Mouse (Mus musculus): ENCODE results near the gene Mterf1b. TPM values are rescaled to one million over a fixed set of nuclear protein-coding genes. Genes with fewer than 3 reads are reported as not detected.
"Not testable (repeated sequence)": the region's sequence is repeated elsewhere in the genome, so short reads cannot be mapped to it uniquely, and the experiment has no call there.

Mterf1b gene
- total and polyA plus RNA-seq, 2 experiments from 2014 or later = 0.84 to 1.3 TPM

DNA sequence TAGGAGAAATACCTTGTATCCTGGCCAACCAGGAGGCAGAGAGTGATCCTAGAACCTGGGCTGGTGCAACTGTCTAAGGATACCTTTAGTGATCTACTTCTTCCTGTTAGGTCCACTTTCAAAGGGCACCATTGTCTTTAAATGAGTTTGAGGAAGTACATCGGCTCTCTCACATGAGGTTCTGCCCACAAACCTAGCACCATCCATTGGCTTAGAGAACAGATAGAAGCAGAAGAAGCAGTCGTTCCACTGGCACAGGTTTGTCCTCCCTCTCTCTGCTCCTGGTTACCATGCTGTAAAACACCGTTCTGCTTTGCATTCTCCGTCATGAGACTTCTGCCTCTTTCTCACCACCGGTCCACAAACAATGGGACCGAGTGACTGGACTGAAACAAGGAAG is 12.8 kb upstream of the Mterf1b start:
- H3K27me3 ChIP-seq (ENCODE audit: insufficient read depth, low read length) = no peaks in the 10 kb centered on the region
- H3K9ac ChIP-seq (replicated peaks; ENCODE audit: low read length) = no peak overlapping the region
- no peak overlapping the region for H3K4me3 ChIP-seq (ENCODE audit: low read length)
- H3K36me3 ChIP-seq (ENCODE audit: insufficient read depth, low read length) = no peaks in the 10 kb centered on the region
- no peak for TF ChIP-seq CTCF (IDR thresholded peaks at IDR 0.05; ENCODE audit: low read depth)
- ATAC-seq (no peak), DNase-seq (ENCODE audit: low spot score) (no peak)
- H3K9me3 ChIP-seq (ENCODE audit: low read length) = no peaks in the 10 kb centered on the region
- whole genome bisulfite sequencing = 90% methylated on average over 6 of the region's 6 CpGs
- H3K4me1 ChIP-seq (ENCODE audit: insufficient read depth, low read length) = no peaks in the 10 kb centered on the region
- no peak overlapping the region for H3K27ac ChIP-seq
- H3K4me2 ChIP-seq (ENCODE audit: low read depth, low read length) = no peak overlapping the region

- no peak for TF ChIP-seq CTCF (IDR thresholded peaks at IDR 0.05; ENCODE audit: low read depth)
- H3K4me1 ChIP-seq (ENCODE audit: insufficient read depth, low read length) = no peaks in the 10 kb centered on the region
- H3K27ac ChIP-seq = no peak overlapping the region
- H3K9me3 ChIP-seq (ENCODE audit: low read length) = no peaks in the 10 kb centered on the region
- no peak overlapping the region for H3K9ac ChIP-seq (replicated peaks; ENCODE audit: low read length)
- 74% methylated on average over 4 of the region's 4 CpGs for WGBS
- no peak overlapping the region for H3K4me2 ChIP-seq (ENCODE audit: low read depth, low read length)
- DNase-seq (ENCODE audit: low spot score) (no peak), ATAC-seq (no peak)
- H3K27me3 ChIP-seq (ENCODE audit: insufficient read depth, low read length) = no peaks in the 10 kb centered on the region
- H3K4me3 ChIP-seq (ENCODE audit: low read length) = no peak overlapping the region
- no peaks in the 10 kb centered on the region for H3K36me3 ChIP-seq (ENCODE audit: insufficient read depth, low read length)
Measured at GRCm38 (mm10) chr5:4186815-4187214, 5.4 kb upstream of the Mterf1b start.

DNA sequence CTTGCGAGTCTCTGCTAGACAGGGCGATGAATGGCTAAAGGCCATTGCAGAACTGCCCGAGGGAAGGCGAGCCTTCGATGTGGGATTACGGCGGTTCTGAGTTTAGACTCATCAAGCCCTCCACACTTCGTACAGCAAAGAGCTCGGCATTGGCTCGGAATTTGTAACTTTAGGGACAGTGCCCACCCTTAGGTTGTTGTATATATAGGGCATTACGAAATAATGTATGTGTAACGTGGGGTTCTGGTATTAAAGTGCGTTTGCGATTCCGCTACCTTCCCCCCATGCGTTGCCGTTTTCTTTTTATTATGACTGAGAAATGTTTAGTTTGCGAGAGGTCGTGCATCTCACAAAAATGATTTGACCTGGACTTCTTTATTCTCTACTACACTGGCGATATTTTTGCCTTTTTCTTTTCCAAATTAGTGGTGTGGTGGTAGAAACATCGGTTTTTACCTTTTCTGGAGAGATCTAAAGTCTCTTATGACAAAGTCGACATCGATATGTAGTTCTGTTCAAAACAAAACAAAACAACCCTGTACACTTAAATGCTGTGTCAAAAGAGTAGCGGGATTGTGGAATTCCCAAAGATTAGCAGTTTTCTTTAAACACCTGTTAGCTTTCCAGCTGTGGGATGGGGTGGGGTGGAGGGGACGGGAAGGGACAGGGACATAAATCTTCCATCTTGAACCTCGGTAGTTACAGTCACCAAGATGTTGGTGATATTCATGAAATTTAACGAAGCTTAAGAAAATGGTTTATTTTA is 497 bp downstream of the Mterf1b start:
- ATAC-seq; H3K9me3 ChIP-seq (ENCODE audit: low read length); H3K4me1 ChIP-seq (ENCODE audit: insufficient read depth, low read length); H3K36me3 ChIP-seq (ENCODE audit: insufficient read depth, low read length); H3K27ac ChIP-seq; DNase-seq (ENCODE audit: low spot score); H3K27me3 ChIP-seq (ENCODE audit: insufficient read depth, low read length): not testable (repeated sequence)
- 8% methylated on average over 12 of the region's 27 CpGs for WGBS
- Histone ChIP-seq H3K9ac (replicated peaks; ENCODE audit: low read length) (peak overlapping the region; percentile 35; the same call in 1 of the 2 replicates), H3K4me3 (ENCODE audit: low read length) (peak overlapping the region; percentile 40), H3K4me2 (ENCODE audit: low read depth, low read length) (peak overlapping the region; percentile 80)

DNA sequence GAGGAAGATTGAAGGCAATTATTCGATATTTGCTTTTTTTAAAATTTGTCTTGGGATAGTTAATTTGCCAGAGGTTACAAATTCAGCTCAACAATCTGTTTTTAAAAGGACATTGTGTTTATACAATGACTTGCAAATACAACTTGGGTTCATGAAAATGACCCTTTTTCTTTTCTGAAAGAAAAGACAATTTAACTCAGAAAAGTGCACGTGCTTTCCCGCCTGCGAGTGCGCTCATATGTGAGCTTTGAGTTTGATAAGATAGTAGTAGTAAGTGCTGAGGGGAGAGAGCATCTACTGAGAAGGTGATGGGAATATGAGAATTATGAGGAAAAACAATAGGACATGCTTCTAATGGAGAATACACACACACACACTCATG is 1.1 kb downstream of the Mterf1b start:
- peak overlapping the region; percentile 40; the same call in 1 of the 2 replicates for H3K4me3 ChIP-seq (ENCODE audit: low read length)
- H3K27ac ChIP-seq = no peak overlapping the region
- H3K4me2 ChIP-seq (ENCODE audit: low read depth, low read length) = peak overlapping the region; percentile 80
- H3K9me3 ChIP-seq (ENCODE audit: low read length) = no peaks in the 10 kb centered on the region
- 0 out of 2 replicates have a peak, but pooled peaks cover 6% of the 10 kb centered on the region for H3K4me1 ChIP-seq (ENCODE audit: insufficient read depth, low read length)
- no peaks in the 10 kb centered on the region for H3K27me3 ChIP-seq (ENCODE audit: insufficient read depth, low read length)
- H3K9ac ChIP-seq (replicated peaks; ENCODE audit: low read length) = no peak overlapping the region
- TF ChIP-seq CTCF (IDR thresholded peaks at IDR 0.05; ENCODE audit: low read depth) = no peak
- H3K36me3 ChIP-seq (ENCODE audit: insufficient read depth, low read length) = no peaks in the 10 kb centered on the region
- no peak for DNase-seq (ENCODE audit: low spot score)
- 81% methylated on average over 5 of the region's 5 CpGs for WGBS
- no peak for ATAC-seq

DNA sequence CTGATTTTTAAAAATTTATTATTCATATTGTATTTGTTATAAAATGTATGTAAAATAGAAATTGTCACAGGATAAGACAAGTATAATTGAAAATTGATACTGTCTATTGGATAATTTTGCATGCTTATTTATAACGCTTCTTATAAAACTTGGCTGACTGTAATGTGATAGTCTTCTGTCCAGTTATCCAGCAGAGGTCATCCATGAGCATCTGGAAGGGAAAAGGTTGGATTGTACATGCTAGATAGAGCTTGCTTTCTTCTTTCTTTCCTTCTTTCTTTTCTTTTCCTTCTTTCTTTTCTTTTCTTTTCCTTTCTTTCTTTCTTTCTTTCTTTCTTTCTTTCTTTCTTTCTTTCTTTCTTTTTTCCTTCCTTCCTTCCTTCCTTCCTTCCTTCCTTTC is 2.0 kb downstream of the Mterf1b start:
- Histone ChIP-seq H3K9ac (replicated peaks; ENCODE audit: low read length) (no peak overlapping the region), H3K36me3 (ENCODE audit: insufficient read depth, low read length) (no peaks in the 10 kb centered on the region), H3K4me3 (ENCODE audit: low read length) (no peak overlapping the region), H3K9me3 (ENCODE audit: low read length) (no peaks in the 10 kb centered on the region), H3K27ac (no peak overlapping the region), H3K4me2 (ENCODE audit: low read depth, low read length) (no peak overlapping the region), H3K27me3 (ENCODE audit: insufficient read depth, low read length) (no peaks in the 10 kb centered on the region), H3K4me1 (ENCODE audit: insufficient read depth, low read length) (0 out of 2 replicates have a peak, but pooled peaks cover 6% of the 10 kb centered on the region)
- DNase-seq (ENCODE audit: low spot score) (peak; percentile 23), ATAC-seq (no peak)
- 56% methylated on average over 1 of the region's 1 CpGs for WGBS
- peak; percentile 57 for TF ChIP-seq CTCF (IDR thresholded peaks at IDR 0.05; ENCODE audit: low read depth)

- no peaks in the 10 kb centered on the region for H3K27me3 ChIP-seq (ENCODE audit: insufficient read depth, low read length)
- no peak for TF ChIP-seq CTCF (IDR thresholded peaks at IDR 0.05; ENCODE audit: low read depth)
- H3K9me3 ChIP-seq (ENCODE audit: low read length) = no peaks in the 10 kb centered on the region
- H3K4me1 ChIP-seq (ENCODE audit: insufficient read depth, low read length) = 0 out of 2 replicates have a peak, but pooled peaks cover 6% of the 10 kb centered on the region
- no peak overlapping the region for H3K27ac ChIP-seq
- no peaks in the 10 kb centered on the region for H3K36me3 ChIP-seq (ENCODE audit: insufficient read depth, low read length)
- H3K4me3 ChIP-seq (ENCODE audit: low read length) = no peak overlapping the region
- no peak for ATAC-seq
- no peak overlapping the region for H3K4me2 ChIP-seq (ENCODE audit: low read depth, low read length)
- WGBS = 29% methylated on average over 1 of the region's 1 CpGs
- H3K9ac ChIP-seq (replicated peaks; ENCODE audit: low read length) = no peak overlapping the region
- DNase-seq (ENCODE audit: low spot score) = no peak
Measured at GRCm38 (mm10) chr5:4195086-4195485, 2.9 kb downstream of the Mterf1b start.

DNA sequence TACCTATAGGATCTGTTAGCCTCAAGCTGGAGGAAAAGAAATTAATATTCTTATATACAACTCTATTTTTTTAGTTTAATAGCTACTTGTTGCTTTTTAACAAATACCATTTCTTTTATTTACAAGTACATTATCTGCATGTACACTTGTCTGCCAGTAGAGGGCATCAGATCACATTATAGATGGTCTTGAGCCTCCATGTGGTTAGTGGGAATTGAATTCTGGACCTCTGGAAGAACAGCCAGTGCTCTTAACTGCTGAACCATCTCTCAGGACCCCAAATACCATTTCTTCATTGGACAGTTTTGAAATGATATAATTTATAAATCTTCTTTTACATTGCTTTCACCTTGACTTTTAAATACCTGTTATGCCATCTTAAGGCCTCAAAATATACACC is 9.2 kb downstream of the Mterf1b start:
- H3K4me3 ChIP-seq (ENCODE audit: low read length) = no peak overlapping the region
- no peak overlapping the region for H3K27ac ChIP-seq
- no peak for ATAC-seq
- H3K9me3 ChIP-seq (ENCODE audit: low read length) = no peaks in the 10 kb centered on the region
- DNase-seq (ENCODE audit: low spot score) = peak; percentile 54
- H3K9ac ChIP-seq (replicated peaks; ENCODE audit: low read length) = no peak overlapping the region
- no peaks in the 10 kb centered on the region for H3K27me3 ChIP-seq (ENCODE audit: insufficient read depth, low read length)
- H3K4me1 ChIP-seq (ENCODE audit: insufficient read depth, low read length) = no peaks in the 10 kb centered on the region
- H3K4me2 ChIP-seq (ENCODE audit: low read depth, low read length) = no peak overlapping the region
- peak; percentile 73 for TF ChIP-seq CTCF (IDR thresholded peaks at IDR 0.05; ENCODE audit: low read depth)
- H3K36me3 ChIP-seq (ENCODE audit: insufficient read depth, low read length) = no peaks in the 10 kb centered on the region

- 97% methylated on average over 19 of the region's 19 CpGs for WGBS
- DNase-seq (ENCODE audit: low spot score); H3K9me3 ChIP-seq (ENCODE audit: low read length); H3K4me3 ChIP-seq (ENCODE audit: low read length); H3K4me1 ChIP-seq (ENCODE audit: insufficient read depth, low read length); H3K9ac ChIP-seq (replicated peaks; ENCODE audit: low read length); H3K27ac ChIP-seq; H3K36me3 ChIP-seq (ENCODE audit: insufficient read depth, low read length); H3K27me3 ChIP-seq (ENCODE audit: insufficient read depth, low read length); H3K4me2 ChIP-seq (ENCODE audit: low read depth, low read length); ATAC-seq: not testable (repeated sequence)
Measured at GRCm38 (mm10) chr5:4202276-4202810, 10.2 kb downstream of the Mterf1b start.

DNA sequence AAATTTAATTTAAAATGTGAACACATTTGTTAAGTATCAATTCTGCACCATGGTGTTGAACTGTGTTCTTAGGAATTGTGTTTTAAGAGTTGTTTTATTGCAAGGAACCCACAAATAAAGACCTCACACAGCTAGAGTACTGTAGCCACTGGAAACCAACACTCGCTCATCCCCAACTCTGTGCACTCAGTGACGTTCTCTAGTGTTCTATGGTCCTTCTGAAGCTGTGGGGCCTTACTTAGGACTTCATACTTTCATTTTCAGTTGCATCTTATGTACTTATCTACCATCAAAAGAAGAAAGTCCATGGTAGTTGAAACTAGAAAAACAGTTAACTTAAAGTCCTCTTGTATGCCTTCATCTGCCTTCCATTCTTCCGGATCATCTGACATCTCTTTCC is 17.9 kb downstream of the Mterf1b start:
- H3K9me3 ChIP-seq (ENCODE audit: low read length); DNase-seq (ENCODE audit: low spot score); H3K9ac ChIP-seq (replicated peaks; ENCODE audit: low read length); ATAC-seq; H3K4me2 ChIP-seq (ENCODE audit: low read depth, low read length); H3K4me3 ChIP-seq (ENCODE audit: low read length); H3K27ac ChIP-seq; H3K36me3 ChIP-seq (ENCODE audit: insufficient read depth, low read length); H3K4me1 ChIP-seq (ENCODE audit: insufficient read depth, low read length); H3K27me3 ChIP-seq (ENCODE audit: insufficient read depth, low read length): not testable (repeated sequence)
- WGBS = 95% methylated on average over 3 of the region's 3 CpGs

All from hindbrain, postnatal 0 days (tissue).